Mouse (Mus musculus) Muller cell, postnatal 12 days (primary cell): ENCODE measurements around the gene 4933402N03Rik.

Source experiments
- DNase-seq: peaks from one replicate; pipeline ENCODE4 v3.0.0-alpha.2; 2015; ENCODE audit errors: inconsistent ontology term

Gene 4933402N03Rik

GRCm38 (mm10) chr7:131146214-131146613 is at the start of gene 4933402N03Rik:
4933402N03Rik (minus strand) TSS chr7:131146314.
- no peak for DNase-seq

- no peak for DNase-seq
Observed at GRCm38 (mm10) chr7:131187996-131188395, 41.9 kb upstream of the 4933402N03Rik start.

- DNase-seq, result peak; percentile 1
Observed at GRCm38 (mm10) chr7:131187047-131187446, 40.9 kb upstream of the 4933402N03Rik start.

- DNase-seq, result no peak
Observed at GRCm38 (mm10) chr7:131184339-131184738, 38.2 kb upstream of the 4933402N03Rik start.

- no peak for DNase-seq
Observed at GRCm38 (mm10) chr7:131182685-131183084, 36.6 kb upstream of the 4933402N03Rik start.

GRCm38 (mm10) chr7:131174121-131174520 is 28.0 kb upstream of the 4933402N03Rik start, which contains the start of gene 5430419D17Rik:
5430419D17Rik (plus strand) TSS chr7:131174402.
- no peak for DNase-seq

- DNase-seq, result no peak
Observed at GRCm38 (mm10) chr7:131169099-131169498, 23.0 kb upstream of the 4933402N03Rik start.

GRCm38 (mm10) chr7:131167771-131168170 is 21.7 kb upstream of the 4933402N03Rik start:
- DNase-seq, result no peak

GRCm38 (mm10) chr7:131162251-131162650 is 16.1 kb upstream of the 4933402N03Rik start:
- no peak for DNase-seq

GRCm38 (mm10) chr7:131153044-131153443 is 6.9 kb upstream of the 4933402N03Rik start:
- DNase-seq, result no peak

- DNase-seq, result no peak
Observed at GRCm38 (mm10) chr7:131150179-131150578, 4.1 kb upstream of the 4933402N03Rik start.

GRCm38 (mm10) chr7:131133181-131133580 is 12.9 kb downstream of the 4933402N03Rik start:
- peak; percentile 92 for DNase-seq

- DNase-seq, result no peak
Observed at GRCm38 (mm10) chr7:131130021-131130420, 16.1 kb downstream of the 4933402N03Rik start.

GRCm38 (mm10) chr7:131122210-131122807 is 23.8 kb downstream of the 4933402N03Rik start:
- DNase-seq, result no peak

GRCm38 (mm10) chr7:131114434-131114833 is 31.7 kb downstream of the 4933402N03Rik start:
- DNase-seq, result no peak

- DNase-seq, result no peak
Observed at GRCm38 (mm10) chr7:131113676-131114075, 32.4 kb downstream of the 4933402N03Rik start.

- no peak for DNase-seq
Observed at GRCm38 (mm10) chr7:131112486-131112885, 33.6 kb downstream of the 4933402N03Rik start.
